Mouse (Mus musculus): ENCODE data around the gene Abcc5.

DNA sequence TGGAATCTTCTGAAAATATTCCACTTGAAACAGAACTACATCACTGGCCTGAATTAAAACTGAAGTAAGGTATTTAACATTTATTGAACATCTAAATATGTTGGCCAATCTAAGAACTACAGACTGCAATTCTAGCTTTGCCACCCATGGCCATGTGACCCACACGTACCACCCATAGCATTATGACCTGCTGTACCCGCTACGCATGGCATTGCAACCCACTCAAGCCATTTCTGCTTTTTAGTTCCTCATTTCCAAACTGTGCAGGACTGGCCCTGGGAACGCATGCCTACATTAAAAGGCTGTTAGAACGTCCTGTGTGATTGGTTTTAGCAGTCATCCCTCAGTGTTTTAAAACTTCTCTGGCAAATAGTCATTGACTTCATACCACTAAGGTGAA lies 68.4 kb downstream of the Abcc5 start:
- TF ChIP-seq CTCF (IDR thresholded peaks at IDR 0.05; ENCODE audit: extremely low read depth, insufficient read length, insufficient replicate concordance, low read depth, low read length) (no peak), POLR2A (IDR thresholded peaks at IDR 0.05; ENCODE audit: low read depth, low read length) (no peak)
